In the genomic region with DNA sequence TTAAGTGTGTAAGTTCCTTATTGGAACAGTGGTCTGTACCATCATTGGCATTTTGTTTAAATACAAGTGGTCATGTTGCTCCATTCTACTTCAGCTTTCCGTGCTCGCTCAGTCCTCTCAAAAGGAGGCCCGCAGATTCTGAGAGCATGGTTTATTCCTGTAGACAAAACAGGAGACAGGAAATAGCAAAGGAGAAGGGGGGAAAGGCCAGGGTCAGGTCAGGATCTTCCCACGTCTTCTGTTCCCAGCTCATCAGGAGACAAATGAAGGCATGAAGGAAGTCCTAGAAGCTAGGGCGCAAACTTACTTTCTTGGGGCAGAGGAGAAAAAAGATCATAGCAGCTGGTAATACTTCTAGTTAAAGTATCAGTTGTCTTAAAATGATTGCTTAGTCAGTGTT, we compare ENCODE assay signal across 13 mouse cellular contexts. TPM values are rescaled to one million over a fixed set of nuclear protein-coding genes. Genes with fewer than 3 reads are reported as not detected.
DNase-seq lines count a peak whose midpoint lies in the region; ATAC-seq lines count a peak whose summit lies in the region.
"Had no signal": no experiment of that assay in that cellular context is flagged by ENCODE, and none has a peak within 500 bp of the region (broad histone marks: within the 10 kb centered on the region; RNA-seq: fewer than 3 reads in every experiment).

No protein-coding gene starts in this region.

- DNase-seq in kidney, adult 11 months, result peak; percentile 63
- DNase-seq in heart, adult 9 months (ENCODE audit: low spot score in 2 of 2), result peak; percentile 39 to 46
- peak; percentile 44 for DNase-seq in kidney, adult 18-20 months
- peak; percentile 53 for DNase-seq in lung, postnatal 25 days (ENCODE audit: low spot score)
- DNase-seq in thymus, postnatal 4 days, result no peak
- DNase-seq: cerebellum, adult 11-12 months; midbrain, embryonic 14.5 days had no signal

- H3K4me1 ChIP-seq in kidney, embryonic 14.5 days (ENCODE audit: control insufficient read depth, insufficient read depth, low read length), result peaks cover 7% of the 10 kb centered on the region
- H3K4me1 ChIP-seq: forebrain, embryonic 12.5 days; limb, embryonic 15.5 days; stomach, embryonic 15.5 days had no signal

- H3K9ac ChIP-seq in kidney, embryonic 14.5 days (ENCODE audit: low read depth, low read length), result no peak overlapping the region
- H3K9ac ChIP-seq: forebrain, embryonic 12.5 days; limb, embryonic 15.5 days; stomach, embryonic 15.5 days had no signal

- 28% methylated on average over 5 of the region's 5 CpGs for WGBS in kidney, embryonic 14.5 days

- no peak overlapping the region for H3K4me3 ChIP-seq in kidney, embryonic 14.5 days (ENCODE audit: low read length)
- H3K4me3 ChIP-seq: forebrain, embryonic 12.5 days; limb, embryonic 15.5 days; stomach, embryonic 15.5 days had no signal

- H3K27ac ChIP-seq in kidney, embryonic 14.5 days (ENCODE audit: low read depth, low read length), result no peak overlapping the region
- H3K27ac ChIP-seq: forebrain, embryonic 12.5 days; limb, embryonic 15.5 days; stomach, embryonic 15.5 days had no signal

- H3K4me2 ChIP-seq in kidney, embryonic 14.5 days (replicated peaks; ENCODE audit: low read depth, low read length), result no peak overlapping the region
- H3K4me2 ChIP-seq: forebrain, embryonic 12.5 days; limb, embryonic 15.5 days; stomach, embryonic 15.5 days had no signal

- H3K36me3 ChIP-seq in kidney, embryonic 14.5 days (ENCODE audit: control insufficient read depth, insufficient read depth, low read length), result no peaks in the 10 kb centered on the region
- H3K36me3 ChIP-seq: forebrain, embryonic 12.5 days; limb, embryonic 15.5 days; stomach, embryonic 15.5 days had no signal

- H3K27me3 ChIP-seq in kidney, embryonic 14.5 days (ENCODE audit: control insufficient read depth, insufficient read depth, low read length), result no peaks in the 10 kb centered on the region
- H3K27me3 ChIP-seq: forebrain, embryonic 12.5 days; limb, embryonic 15.5 days; stomach, embryonic 15.5 days had no signal

- no peaks in the 10 kb centered on the region for H3K9me3 ChIP-seq in kidney, embryonic 14.5 days (ENCODE audit: control insufficient read depth, low read length)
- H3K9me3 ChIP-seq: forebrain, embryonic 12.5 days; limb, embryonic 15.5 days; stomach, embryonic 15.5 days had no signal

- no peak for ATAC-seq in kidney, embryonic 14.5 days (ENCODE audit: low FRiP score, low TSS enrichment)
- ATAC-seq in erythroblast, adult 5-6 weeks (replicated peaks; ENCODE audit: low FRiP score, poor library complexity, severe bottlenecking), result no peak
- ATAC-seq: hindbrain, embryonic 16.5 days had no signal

RNA-seq across cellular contexts. Expression of a gene that starts 56.1 kb away (rescaled TPM):
- 26.7 and 39.9 TPM in 2 replicates for polyA plus RNA-seq in kidney, embryonic 14.5 days (2014; fragmentation: Nextera tagmentation; extraction: Ambion mirVana)
- 7.3 and 10.4 TPM in 2 replicates for total RNA-seq in erythroblast, adult 5-6 weeks (2015; ENCODE audit: low replicate concordance)
- total RNA-seq in erythroblast, adult 5-6 weeks (2017; ENCODE audit: low replicate concordance), result 9.6 and 11.0 TPM in 2 replicates
